Mouse (Mus musculus): ENCODE results near the gene St6galnac5.

DNA sequence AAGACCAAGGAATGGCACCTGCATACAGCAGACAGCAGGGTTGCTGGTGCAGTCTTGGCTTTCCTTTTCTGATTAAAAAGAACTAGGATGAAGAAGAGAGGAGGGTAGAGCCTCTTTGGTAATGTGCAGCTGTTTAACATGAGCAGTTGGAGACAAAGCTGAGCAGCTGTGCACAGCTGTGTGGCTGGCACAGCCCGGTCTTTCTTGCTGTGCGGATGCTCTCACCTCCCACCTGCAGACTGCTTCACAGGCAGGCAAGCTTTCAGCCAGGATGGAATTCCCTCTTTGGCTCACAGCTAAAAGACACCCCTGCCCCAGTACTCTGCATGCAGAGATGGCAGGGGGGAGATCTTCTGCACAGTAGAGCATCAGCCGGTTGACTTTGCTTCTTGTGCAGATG is 37.3 kb downstream of the St6galnac5 start:
- TF ChIP-seq POLR2A (IDR thresholded peaks at IDR 0.05; ENCODE audit: extremely low read depth, insufficient read depth, low read length), result no peak
- no peak for TF ChIP-seq CTCF (IDR thresholded peaks at IDR 0.05; ENCODE audit: low read depth, low read length)

Data from liver, adult 2 months (tissue).